Mouse (Mus musculus): Measurements from ENCODE around the gene Nup35. TPM values are rescaled to one million over a fixed set of nuclear protein-coding genes. Genes with fewer than 3 reads are reported as not detected.

Nup35 gene
- polyA plus RNA-seq, 1 experiment from 2014 or later = 52.9 TPM

GRCm38 (mm10) chr2:80621921-80622320 is 4.9 kb downstream of the Nup35 start:
- Histone ChIP-seq H3K4me3 (ENCODE audit: low read length) (no peak overlapping the region), H3K27ac (ENCODE audit: low read depth, low read length) (no peak overlapping the region), H3K9ac (ENCODE audit: low read depth, low read length) (no peak overlapping the region), H3K27me3 (ENCODE audit: control insufficient read depth, insufficient read depth, low read length) (no peaks in the 10 kb centered on the region), H3K36me3 (ENCODE audit: control insufficient read depth, insufficient read depth, low read length) (peaks cover 20% of the 10 kb centered on the region; the same call in 1 of the 2 replicates), H3K4me2 (replicated peaks; ENCODE audit: low read depth, low read length) (no peak overlapping the region), H3K4me1 (ENCODE audit: control insufficient read depth, insufficient read depth, low read length) (peaks cover 3% of the 10 kb centered on the region), H3K9me3 (ENCODE audit: control insufficient read depth, low read length) (0 out of 2 replicates have a peak, but pooled peaks cover 2% of the 10 kb centered on the region)
- WGBS = 92% methylated on average over 3 of the region's 3 CpGs
- no peak for ATAC-seq (ENCODE audit: low FRiP score, low TSS enrichment)

GRCm38 (mm10) chr2:80624523-80624922 is 7.5 kb downstream of the Nup35 start:
- Histone ChIP-seq H3K4me1 (ENCODE audit: control insufficient read depth, insufficient read depth, low read length) (no peaks in the 10 kb centered on the region), H3K4me2 (replicated peaks; ENCODE audit: low read depth, low read length) (no peak overlapping the region), H3K36me3 (ENCODE audit: control insufficient read depth, insufficient read depth, low read length) (peaks cover 20% of the 10 kb centered on the region; the same call in 1 of the 2 replicates), H3K27me3 (ENCODE audit: control insufficient read depth, insufficient read depth, low read length) (no peaks in the 10 kb centered on the region), H3K4me3 (ENCODE audit: low read length) (no peak overlapping the region), H3K27ac (ENCODE audit: low read depth, low read length) (no peak overlapping the region), H3K9ac (ENCODE audit: low read depth, low read length) (no peak overlapping the region), H3K9me3 (ENCODE audit: control insufficient read depth, low read length) (0 out of 2 replicates have a peak, but pooled peaks cover 2% of the 10 kb centered on the region)
- WGBS = 96% methylated on average over 4 of the region's 4 CpGs
- ATAC-seq (ENCODE audit: low FRiP score, low TSS enrichment) = no peak

DNA sequence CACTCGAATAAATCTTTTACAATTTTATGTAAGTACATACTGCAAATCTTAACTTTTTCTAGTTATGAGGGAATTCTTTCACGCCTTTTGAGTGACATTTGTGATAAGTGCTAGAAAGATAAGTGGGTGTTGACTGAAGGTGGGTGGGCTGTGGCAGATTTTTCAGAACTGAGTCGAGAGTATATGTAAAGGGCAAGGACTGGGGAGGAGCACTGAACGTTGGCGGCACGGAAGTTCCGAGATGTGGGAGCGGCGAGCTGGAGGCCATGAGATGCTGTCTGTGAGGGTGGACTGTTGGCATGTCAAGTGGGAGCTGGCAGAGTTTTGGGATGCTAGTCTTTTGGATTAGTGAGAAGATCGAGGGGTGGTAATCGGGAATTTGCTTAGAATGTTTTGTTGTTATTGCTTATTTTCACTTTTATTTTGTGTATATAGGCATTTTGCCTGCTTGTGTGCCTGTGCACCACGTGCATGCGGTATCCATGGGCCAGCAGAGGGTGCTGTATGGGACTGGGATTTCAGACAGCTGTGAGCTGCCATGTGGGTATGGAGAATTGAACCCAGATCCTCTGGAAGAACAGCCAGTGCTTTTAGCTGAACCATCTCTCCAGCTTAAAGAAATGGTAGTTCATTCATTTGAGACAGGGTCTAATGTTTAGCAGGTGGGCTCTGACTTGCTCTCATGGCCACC is 15.4 kb downstream of the Nup35 start:
- no peaks in the 10 kb centered on the region for H3K9me3 ChIP-seq (ENCODE audit: control insufficient read depth, low read length)
- no peak overlapping the region for H3K4me3 ChIP-seq (ENCODE audit: low read length)
- no peak overlapping the region for H3K4me2 ChIP-seq (replicated peaks; ENCODE audit: low read depth, low read length)
- H3K4me1 ChIP-seq (ENCODE audit: control insufficient read depth, insufficient read depth, low read length) = no peaks in the 10 kb centered on the region
- no peak for ATAC-seq (ENCODE audit: low FRiP score, low TSS enrichment)
- H3K9ac ChIP-seq (ENCODE audit: low read depth, low read length) = no peak overlapping the region
- 92% methylated on average over 13 of the region's 13 CpGs for WGBS
- no peaks in the 10 kb centered on the region for H3K27me3 ChIP-seq (ENCODE audit: control insufficient read depth, insufficient read depth, low read length)
- H3K36me3 ChIP-seq (ENCODE audit: control insufficient read depth, insufficient read depth, low read length) = no peaks in the 10 kb centered on the region
- no peak overlapping the region for H3K27ac ChIP-seq (ENCODE audit: low read depth, low read length)

GRCm38 (mm10) chr2:80638364-80639241 is 21.6 kb downstream of the Nup35 start:
- WGBS = under 1% methylated on average over 45 of the region's 45 CpGs
- peak overlapping the region; percentile 67 for H3K9ac ChIP-seq (ENCODE audit: low read depth, low read length)
- ATAC-seq (ENCODE audit: low FRiP score, low TSS enrichment) = peak; percentile 98
- H3K4me3 ChIP-seq (ENCODE audit: low read length) = peak overlapping the region; percentile 67
- H3K4me2 ChIP-seq (replicated peaks; ENCODE audit: low read depth, low read length) = peak overlapping the region; percentile 49
- peaks cover 9% of the 10 kb centered on the region; the same call in 1 of the 2 replicates for H3K36me3 ChIP-seq (ENCODE audit: control insufficient read depth, insufficient read depth, low read length)
- no peak overlapping the region for H3K27ac ChIP-seq (ENCODE audit: low read depth, low read length)
- no peaks in the 10 kb centered on the region for H3K9me3 ChIP-seq (ENCODE audit: control insufficient read depth, low read length)
- no peaks in the 10 kb centered on the region for H3K27me3 ChIP-seq (ENCODE audit: control insufficient read depth, insufficient read depth, low read length)
- H3K4me1 ChIP-seq (ENCODE audit: control insufficient read depth, insufficient read depth, low read length) = 0 out of 2 replicates have a peak, but pooled peaks cover 4% of the 10 kb centered on the region

GRCm38 (mm10) chr2:80639398-80639797 is 22.4 kb downstream of the Nup35 start:
- H3K36me3 ChIP-seq (ENCODE audit: control insufficient read depth, insufficient read depth, low read length) = peaks cover 17% of the 10 kb centered on the region; the same call in 1 of the 2 replicates
- WGBS = 12% methylated on average over 8 of the region's 8 CpGs
- peak overlapping the region; percentile 67 for H3K9ac ChIP-seq (ENCODE audit: low read depth, low read length)
- H3K4me3 ChIP-seq (ENCODE audit: low read length) = peak overlapping the region; percentile 67
- H3K9me3 ChIP-seq (ENCODE audit: control insufficient read depth, low read length) = no peaks in the 10 kb centered on the region
- H3K27me3 ChIP-seq (ENCODE audit: control insufficient read depth, insufficient read depth, low read length) = no peaks in the 10 kb centered on the region
- 0 out of 2 replicates have a peak, but pooled peaks cover 4% of the 10 kb centered on the region for H3K4me1 ChIP-seq (ENCODE audit: control insufficient read depth, insufficient read depth, low read length)
- ATAC-seq (ENCODE audit: low FRiP score, low TSS enrichment) = no peak
- H3K4me2 ChIP-seq (replicated peaks; ENCODE audit: low read depth, low read length) = peak overlapping the region; percentile 49
- H3K27ac ChIP-seq (ENCODE audit: low read depth, low read length) = no peak overlapping the region

- H3K9me3 ChIP-seq (ENCODE audit: control insufficient read depth, low read length) = no peaks in the 10 kb centered on the region
- no peak overlapping the region for H3K9ac ChIP-seq (ENCODE audit: low read depth, low read length)
- H3K4me3 ChIP-seq (ENCODE audit: low read length) = peak overlapping the region; percentile 67
- H3K36me3 ChIP-seq (ENCODE audit: control insufficient read depth, insufficient read depth, low read length) = peaks cover 20% of the 10 kb centered on the region; the same call in 1 of the 2 replicates
- no peak for ATAC-seq (ENCODE audit: low FRiP score, low TSS enrichment)
- no peak overlapping the region for H3K27ac ChIP-seq (ENCODE audit: low read depth, low read length)
- 0 out of 2 replicates have a peak, but pooled peaks cover 4% of the 10 kb centered on the region for H3K4me1 ChIP-seq (ENCODE audit: control insufficient read depth, insufficient read depth, low read length)
- H3K27me3 ChIP-seq (ENCODE audit: control insufficient read depth, insufficient read depth, low read length) = no peaks in the 10 kb centered on the region
- peak overlapping the region; percentile 49 for H3K4me2 ChIP-seq (replicated peaks; ENCODE audit: low read depth, low read length)
- WGBS = 68% methylated on average over 3 of the region's 3 CpGs
These were observed 22.8 kb downstream of the Nup35 start for GRCm38 (mm10) chr2:80639864-80640263.

GRCm38 (mm10) chr2:80661414-80661813 is 44.4 kb downstream of the Nup35 start:
- Histone ChIP-seq H3K27ac (ENCODE audit: low read depth, low read length) (no peak overlapping the region), H3K9me3 (ENCODE audit: control insufficient read depth, low read length) (no peaks in the 10 kb centered on the region), H3K9ac (ENCODE audit: low read depth, low read length) (no peak overlapping the region), H3K27me3 (ENCODE audit: control insufficient read depth, insufficient read depth, low read length) (no peaks in the 10 kb centered on the region), H3K4me3 (ENCODE audit: low read length) (no peak overlapping the region), H3K36me3 (ENCODE audit: control insufficient read depth, insufficient read depth, low read length) (peaks cover 14% of the 10 kb centered on the region), H3K4me2 (replicated peaks; ENCODE audit: low read depth, low read length) (no peak overlapping the region), H3K4me1 (ENCODE audit: control insufficient read depth, insufficient read depth, low read length) (no peaks in the 10 kb centered on the region)
- ATAC-seq (ENCODE audit: low FRiP score, low TSS enrichment) = no peak

DNA sequence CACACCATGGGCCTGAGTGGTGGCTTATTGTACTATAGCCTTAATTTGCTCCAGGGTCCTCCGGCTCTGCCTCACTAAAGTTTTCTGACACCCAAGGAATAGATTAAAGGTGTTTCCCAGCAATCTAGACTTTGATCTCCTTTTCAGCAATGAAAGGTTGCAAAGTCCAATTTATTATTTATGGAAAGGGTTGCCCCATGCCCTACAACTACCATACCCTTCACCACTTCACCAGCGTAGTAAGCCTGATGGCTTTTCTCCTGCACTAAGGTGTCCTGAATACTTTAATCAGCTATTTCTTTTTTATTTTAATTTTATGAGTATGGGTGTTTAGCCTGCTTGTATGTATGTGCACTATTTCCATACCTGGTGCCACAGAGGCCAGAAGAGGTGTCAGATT is 45.6 kb downstream of the Nup35 start:
- H3K4me1 ChIP-seq (ENCODE audit: control insufficient read depth, insufficient read depth, low read length) = no peaks in the 10 kb centered on the region
- no peaks in the 10 kb centered on the region for H3K27me3 ChIP-seq (ENCODE audit: control insufficient read depth, insufficient read depth, low read length)
- H3K4me3 ChIP-seq (ENCODE audit: low read length) = no peak overlapping the region
- no peak overlapping the region for H3K27ac ChIP-seq (ENCODE audit: low read depth, low read length)
- WGBS = 95% methylated on average over 2 of the region's 2 CpGs
- peaks cover 13% of the 10 kb centered on the region for H3K36me3 ChIP-seq (ENCODE audit: control insufficient read depth, insufficient read depth, low read length)
- H3K4me2 ChIP-seq (replicated peaks; ENCODE audit: low read depth, low read length) = no peak overlapping the region
- H3K9ac ChIP-seq (ENCODE audit: low read depth, low read length) = no peak overlapping the region
- H3K9me3 ChIP-seq (ENCODE audit: control insufficient read depth, low read length) = no peaks in the 10 kb centered on the region
- no peak for ATAC-seq (ENCODE audit: low FRiP score, low TSS enrichment)
